Mouse (Mus musculus): Measurements from ENCODE around the gene Il18bp. TPM values are rescaled to one million over a fixed set of nuclear protein-coding genes. Genes with fewer than 3 reads are reported as not detected.
"Not testable (repeated sequence)": the region's sequence is repeated elsewhere in the genome, so short reads cannot be mapped to it uniquely, and the experiment has no call there.

Il18bp gene
- 3.0 and 3.5 TPM in 2 replicates for polyA plus RNA-seq (2014; fragmentation: Nextera tagmentation; extraction: Ambion mirVana)

DNA sequence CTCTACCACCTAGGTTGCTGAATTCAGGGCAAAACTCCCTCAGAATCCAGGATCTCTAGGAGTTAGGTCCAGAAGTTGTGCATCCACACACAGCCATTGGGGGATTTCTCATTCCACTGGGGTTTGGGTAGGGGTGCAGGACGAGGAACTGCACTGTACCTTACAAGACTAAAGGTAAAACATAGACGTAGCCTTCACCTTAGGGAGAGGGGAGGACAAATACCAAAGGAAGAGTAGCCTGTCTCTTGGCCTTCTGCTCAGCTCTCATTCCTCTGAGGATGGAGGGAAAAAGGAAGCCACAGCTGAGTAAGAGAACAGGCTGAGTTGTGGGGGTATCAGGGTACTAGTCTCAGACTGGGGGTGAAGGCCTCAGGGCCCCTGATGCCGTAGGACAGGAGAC lies at the start of gene Il18bp:
Gene Il18bp (minus strand): TSS at position 101 of the 400 bp plus-strand sequence.
- ATAC-seq (ENCODE audit: low FRiP score) (no peak), DNase-seq (ENCODE audit: low spot score) (no peak)
- WGBS: 94% methylated on average over 3 of the region's 3 CpGs
- Histone ChIP-seq H3K9ac (no peak within 1 kb of the TSS), H3K4me2 (replicated peaks) (no peak within 1 kb of the TSS), H3K9me3 (ENCODE audit: control insufficient read depth, low read length) (no peaks in the 10 kb centered on the region), H3K4me3 (replicated peaks; ENCODE audit: low read length) (no peak within 1 kb of the TSS), H3K36me3 (replicated peaks; ENCODE audit: control insufficient read depth, insufficient read depth) (peaks cover 98% of the 10 kb centered on the region), H3K27ac (no peak within 1 kb of the TSS), H3K27me3 (ENCODE audit: control insufficient read depth, insufficient read depth, low read length) (no peaks in the 10 kb centered on the region), H3K4me1 (replicated peaks; ENCODE audit: control insufficient read depth, insufficient read depth, low read length) (no peaks in the 10 kb centered on the region)

DNA sequence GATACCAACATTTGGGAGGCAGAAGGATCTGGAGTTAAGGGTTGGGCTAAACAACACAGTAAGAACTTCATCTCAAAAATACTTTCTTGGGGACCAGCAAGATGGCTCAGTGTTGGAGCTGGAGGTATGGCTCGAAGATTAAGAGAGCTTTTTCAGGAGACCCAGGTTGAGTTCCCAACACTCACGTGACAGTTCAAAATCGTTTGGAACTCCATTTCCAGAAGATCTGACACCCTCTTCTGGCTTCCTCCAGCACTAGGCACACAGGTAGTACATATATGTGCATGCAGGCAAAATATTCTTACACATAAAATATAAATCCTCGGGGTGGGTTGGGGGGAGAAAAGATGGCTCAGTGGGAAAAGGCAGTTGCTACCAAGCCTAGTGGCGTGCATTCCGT lies 47.9 kb upstream of the Il18bp start:
- H3K4me2 ChIP-seq (replicated peaks): peak overlapping the region; percentile 75
- H3K9ac ChIP-seq: peak overlapping the region; percentile 70; the same call in 1 of the 2 replicates
- ATAC-seq (ENCODE audit: low FRiP score): no peak
- peaks cover 9% of the 10 kb centered on the region; the same call in 1 of the 2 replicates for H3K36me3 ChIP-seq (replicated peaks; ENCODE audit: control insufficient read depth, insufficient read depth)
- WGBS: 84% methylated on average over 6 of the region's 6 CpGs
- H3K4me3 ChIP-seq (replicated peaks; ENCODE audit: low read length): peak overlapping the region; percentile 65
- no peak for DNase-seq (ENCODE audit: low spot score)
- H3K9me3 ChIP-seq (ENCODE audit: control insufficient read depth, low read length): no peaks in the 10 kb centered on the region
- peaks cover 22% of the 10 kb centered on the region for H3K4me1 ChIP-seq (replicated peaks; ENCODE audit: control insufficient read depth, insufficient read depth, low read length)
- H3K27me3 ChIP-seq (ENCODE audit: control insufficient read depth, insufficient read depth, low read length): no peaks in the 10 kb centered on the region
- no peak overlapping the region for H3K27ac ChIP-seq

DNA sequence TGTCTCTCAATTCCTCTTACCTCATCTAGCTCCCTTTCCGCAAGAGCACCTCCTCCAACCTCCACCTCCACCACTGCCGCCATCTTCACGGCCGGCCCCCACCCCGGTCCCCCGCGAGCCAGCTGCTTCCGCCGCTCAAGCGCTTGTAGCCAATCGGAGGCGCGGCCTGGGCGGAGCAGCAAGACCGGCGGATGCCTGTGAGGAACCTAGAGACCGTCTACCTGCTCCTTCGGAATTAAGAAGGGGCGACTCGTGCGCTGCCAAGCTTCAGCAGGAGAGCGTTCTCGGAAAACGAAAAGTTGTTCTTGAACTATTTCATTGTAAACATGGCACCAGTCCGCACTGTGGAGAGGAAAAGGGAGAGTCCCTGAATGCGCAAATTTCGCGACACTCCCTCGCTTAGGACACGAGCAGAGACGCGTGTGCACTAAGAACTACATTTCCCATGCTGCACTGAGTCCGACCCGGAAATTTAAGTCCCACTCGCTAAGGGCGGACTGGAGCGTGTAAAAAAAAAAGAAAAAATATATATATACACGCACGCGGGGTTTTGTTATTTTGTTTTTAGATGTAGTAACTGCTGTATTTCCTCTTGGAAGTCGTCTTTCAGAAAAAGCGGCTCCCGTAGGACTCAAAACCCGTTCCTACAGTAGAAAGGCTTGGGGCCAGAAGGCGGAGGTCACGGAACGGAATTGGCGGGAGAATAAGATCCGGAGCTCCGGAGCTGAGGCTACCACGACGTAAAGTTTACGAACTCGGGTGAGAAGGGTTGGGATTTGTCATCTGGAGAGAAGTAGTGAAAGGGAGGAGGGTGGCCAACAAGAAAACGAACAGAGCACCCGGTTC lies 46.8 kb upstream of the Il18bp start, which contains the start of the genes Rnf121, Xndc1 and Xntrpc:
Gene Rnf121 (minus strand): TSS at position 424 of the 846 bp plus-strand sequence.
Gene Xndc1 (plus strand): TSS at position 466 of the 846 bp plus-strand sequence.
Gene Xntrpc (plus strand): TSS at position 668 of the 846 bp plus-strand sequence.
- ATAC-seq (ENCODE audit: low FRiP score) (peak; percentile 99), DNase-seq (ENCODE audit: low spot score) (peak; percentile 88)
- H3K27ac ChIP-seq: peak within 1 kb of the TSS; percentile 83
- peaks cover 22% of the 10 kb centered on the region for H3K4me1 ChIP-seq (replicated peaks; ENCODE audit: control insufficient read depth, insufficient read depth, low read length)
- H3K4me3 ChIP-seq (replicated peaks; ENCODE audit: low read length): peak within 1 kb of the TSS; percentile 65
- peak within 1 kb of the TSS; percentile 75 for H3K4me2 ChIP-seq (replicated peaks)
- peak within 1 kb of the TSS; percentile 70 for H3K9ac ChIP-seq
- H3K9me3 ChIP-seq (ENCODE audit: control insufficient read depth, low read length): no peaks in the 10 kb centered on the region
- H3K27me3 ChIP-seq (ENCODE audit: control insufficient read depth, insufficient read depth, low read length): no peaks in the 10 kb centered on the region
- under 1% methylated on average over 56 of the region's 56 CpGs for WGBS
- no peaks in the 10 kb centered on the region for H3K36me3 ChIP-seq (replicated peaks; ENCODE audit: control insufficient read depth, insufficient read depth)

DNA sequence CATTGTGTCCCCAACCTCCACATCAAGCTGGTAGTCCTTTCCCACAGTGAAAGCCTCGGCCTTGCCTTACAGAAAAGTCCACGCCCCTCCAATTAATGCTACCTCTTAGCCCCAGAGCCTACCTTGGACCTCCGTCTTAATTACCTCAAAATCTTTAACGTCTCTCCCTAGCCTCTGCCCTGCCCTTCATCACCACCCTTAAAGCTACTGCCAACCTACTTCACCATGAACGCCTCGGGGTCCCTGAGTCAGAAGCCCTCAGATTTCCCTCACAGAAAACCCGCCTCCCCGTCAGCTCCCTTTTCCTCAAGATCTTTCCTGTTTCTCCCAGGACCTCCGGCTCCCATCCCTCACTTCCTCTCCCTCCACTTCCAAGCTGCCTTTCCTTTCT lies 46.2 kb upstream of the Il18bp start:
- H3K4me1 ChIP-seq (replicated peaks; ENCODE audit: control insufficient read depth, insufficient read depth, low read length): peaks cover 22% of the 10 kb centered on the region
- H3K36me3 ChIP-seq (replicated peaks; ENCODE audit: control insufficient read depth, insufficient read depth): peaks cover 4% of the 10 kb centered on the region; the same call in 1 of the 2 replicates
- WGBS: under 1% methylated on average over 9 of the region's 9 CpGs
- H3K9ac ChIP-seq: peak overlapping the region; percentile 70
- no peaks in the 10 kb centered on the region for H3K27me3 ChIP-seq (ENCODE audit: control insufficient read depth, insufficient read depth, low read length)
- ATAC-seq (ENCODE audit: low FRiP score): peak; percentile 51
- peak overlapping the region; percentile 83 for H3K27ac ChIP-seq
- H3K9me3 ChIP-seq (ENCODE audit: control insufficient read depth, low read length): no peaks in the 10 kb centered on the region
- H3K4me2 ChIP-seq (replicated peaks): peak overlapping the region; percentile 75
- no peak for DNase-seq (ENCODE audit: low spot score)
- H3K4me3 ChIP-seq (replicated peaks; ENCODE audit: low read length): peak overlapping the region; percentile 65

DNA sequence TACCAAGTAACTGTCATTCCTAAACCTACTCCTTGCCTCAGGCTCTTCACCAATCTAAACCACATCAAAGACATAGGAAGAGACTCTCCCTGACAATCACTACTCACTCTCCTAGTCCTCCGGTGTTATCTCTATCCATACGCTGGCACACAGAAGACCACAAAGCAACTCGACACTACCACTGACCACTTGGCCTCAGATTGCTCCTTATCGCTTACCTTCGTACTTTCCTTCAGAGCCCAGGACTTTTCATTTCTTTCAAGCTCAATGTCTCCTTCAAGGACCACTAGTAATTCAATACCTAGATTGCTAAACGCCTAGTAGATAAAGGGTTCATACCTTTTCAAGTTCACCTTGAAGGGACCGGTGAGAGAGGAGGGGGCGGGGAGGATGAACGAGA lies 45.4 kb upstream of the Il18bp start:
- 93% methylated on average over 9 of the region's 9 CpGs for WGBS
- Histone ChIP-seq H3K27me3 (ENCODE audit: control insufficient read depth, insufficient read depth, low read length) (no peaks in the 10 kb centered on the region), H3K9ac (peak overlapping the region; percentile 70; the same call in 1 of the 2 replicates), H3K27ac (no peak overlapping the region), H3K9me3 (ENCODE audit: control insufficient read depth, low read length) (no peaks in the 10 kb centered on the region), H3K36me3 (replicated peaks; ENCODE audit: control insufficient read depth, insufficient read depth) (peaks cover 11% of the 10 kb centered on the region), H3K4me3 (replicated peaks; ENCODE audit: low read length) (peak overlapping the region; percentile 65), H3K4me1 (replicated peaks; ENCODE audit: control insufficient read depth, insufficient read depth, low read length) (peaks cover 22% of the 10 kb centered on the region), H3K4me2 (replicated peaks) (peak overlapping the region; percentile 75)
- DNase-seq (ENCODE audit: low spot score) (no peak), ATAC-seq (ENCODE audit: low FRiP score) (no peak)

DNA sequence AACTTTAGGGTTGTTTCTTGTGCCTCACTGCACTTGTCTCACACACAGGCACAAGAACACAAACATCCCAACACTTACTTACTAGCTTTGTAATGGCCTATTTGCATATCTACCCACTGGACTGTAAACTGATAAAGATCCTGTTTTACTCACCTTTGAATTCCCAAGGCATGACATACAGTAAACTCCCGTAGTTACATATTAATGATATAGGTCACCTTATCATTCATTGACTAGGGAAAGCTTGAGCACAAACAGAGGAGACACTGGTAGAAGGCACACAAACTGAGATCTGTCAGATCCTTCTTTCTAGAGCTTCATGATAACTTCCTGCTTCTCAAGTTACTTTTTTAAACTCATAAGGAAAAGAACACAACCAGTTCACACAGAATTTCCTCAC lies 43.7 kb upstream of the Il18bp start:
- 98% methylated on average over 1 of the region's 1 CpGs for WGBS
- no peaks in the 10 kb centered on the region for H3K9me3 ChIP-seq (ENCODE audit: control insufficient read depth, low read length)
- H3K4me3 ChIP-seq (replicated peaks; ENCODE audit: low read length): no peak overlapping the region
- peaks cover 22% of the 10 kb centered on the region for H3K4me1 ChIP-seq (replicated peaks; ENCODE audit: control insufficient read depth, insufficient read depth, low read length)
- no peak overlapping the region for H3K4me2 ChIP-seq (replicated peaks)
- ATAC-seq (ENCODE audit: low FRiP score) (no peak), DNase-seq (ENCODE audit: low spot score) (no peak)
- H3K9ac ChIP-seq: no peak overlapping the region
- H3K27ac ChIP-seq: no peak overlapping the region
- H3K36me3 ChIP-seq (replicated peaks; ENCODE audit: control insufficient read depth, insufficient read depth): peaks cover 22% of the 10 kb centered on the region
- H3K27me3 ChIP-seq (ENCODE audit: control insufficient read depth, insufficient read depth, low read length): no peaks in the 10 kb centered on the region

DNA sequence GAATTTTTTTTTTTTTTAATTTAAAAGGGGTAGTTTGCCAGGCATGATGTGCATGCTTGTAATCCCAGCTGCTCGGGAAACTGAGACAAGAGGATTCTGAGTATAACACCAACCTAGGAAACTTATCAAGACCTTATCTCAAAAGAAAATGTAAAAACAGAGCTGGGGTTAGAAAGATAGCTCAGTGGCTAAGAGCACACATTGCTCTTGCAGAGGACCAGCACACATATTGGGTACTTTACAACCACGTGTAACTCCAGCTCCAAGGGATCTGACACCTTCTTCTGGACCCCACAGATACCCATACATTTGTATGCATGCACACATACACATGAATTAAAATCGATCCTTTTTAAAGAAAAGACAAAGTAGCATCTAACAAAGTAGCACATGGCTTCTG lies 42.9 kb upstream of the Il18bp start:
- H3K27ac ChIP-seq: no peak overlapping the region
- peaks cover 29% of the 10 kb centered on the region for H3K36me3 ChIP-seq (replicated peaks; ENCODE audit: control insufficient read depth, insufficient read depth)
- H3K9me3 ChIP-seq (ENCODE audit: control insufficient read depth, low read length): no peaks in the 10 kb centered on the region
- no peak overlapping the region for H3K4me3 ChIP-seq (replicated peaks; ENCODE audit: low read length)
- no peak overlapping the region for H3K9ac ChIP-seq
- no peak overlapping the region for H3K4me2 ChIP-seq (replicated peaks)
- no peaks in the 10 kb centered on the region for H3K27me3 ChIP-seq (ENCODE audit: control insufficient read depth, insufficient read depth, low read length)
- ATAC-seq (ENCODE audit: low FRiP score) (no peak), DNase-seq (ENCODE audit: low spot score) (no peak)
- WGBS: 94% methylated on average over 3 of the region's 3 CpGs
- H3K4me1 ChIP-seq (replicated peaks; ENCODE audit: control insufficient read depth, insufficient read depth, low read length): peaks cover 20% of the 10 kb centered on the region

DNA sequence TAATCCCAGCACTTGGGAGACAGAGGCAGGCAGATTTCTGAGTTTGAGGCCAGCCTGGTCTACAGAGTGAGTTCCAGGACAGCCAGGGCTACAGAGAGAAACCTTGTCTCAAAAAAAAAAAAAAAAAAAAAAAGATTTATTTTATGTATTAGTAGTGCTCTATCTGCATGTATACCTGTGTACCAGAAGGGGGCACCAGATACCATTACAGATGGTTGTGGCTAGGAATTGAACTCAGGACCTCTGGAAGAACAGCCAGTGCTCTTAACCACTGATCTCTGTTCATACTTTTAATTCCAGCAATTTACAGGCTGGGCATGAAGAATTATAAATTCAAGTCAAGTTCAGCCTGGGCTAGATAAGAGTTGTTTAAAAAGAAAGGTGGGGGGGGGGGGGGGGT lies 30.0 kb upstream of the Il18bp start:
- H3K4me1 ChIP-seq (replicated peaks; ENCODE audit: control insufficient read depth, insufficient read depth, low read length); H3K4me3 ChIP-seq (replicated peaks; ENCODE audit: low read length); H3K27me3 ChIP-seq (ENCODE audit: control insufficient read depth, insufficient read depth, low read length); H3K27ac ChIP-seq; ATAC-seq (ENCODE audit: low FRiP score); H3K9ac ChIP-seq; H3K4me2 ChIP-seq (replicated peaks); DNase-seq (ENCODE audit: low spot score); H3K9me3 ChIP-seq (ENCODE audit: control insufficient read depth, low read length): not testable (repeated sequence)
- peaks cover 15% of the 10 kb centered on the region for H3K36me3 ChIP-seq (replicated peaks; ENCODE audit: control insufficient read depth, insufficient read depth)

DNA sequence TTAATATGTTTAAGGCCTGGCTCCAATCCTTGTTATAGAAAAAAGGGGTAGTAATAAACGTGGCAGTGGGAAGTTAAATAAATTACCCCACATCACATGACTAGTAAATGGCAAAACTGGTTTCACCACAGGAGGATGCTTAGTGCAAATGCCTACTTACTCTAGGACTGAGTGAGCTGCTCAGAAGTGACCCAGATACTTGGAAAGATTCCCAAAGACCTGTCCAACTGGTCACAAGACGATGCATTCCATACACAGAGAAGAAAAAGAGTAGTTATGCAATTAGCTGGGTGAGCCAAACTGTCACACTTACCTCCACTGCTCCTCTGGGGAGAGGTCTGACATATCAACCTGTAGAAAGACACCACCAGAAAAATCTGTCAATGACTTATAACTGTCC lies 23.8 kb upstream of the Il18bp start:
- Histone ChIP-seq H3K27ac (no peak overlapping the region), H3K4me3 (replicated peaks; ENCODE audit: low read length) (no peak overlapping the region), H3K4me2 (replicated peaks) (no peak overlapping the region), H3K27me3 (ENCODE audit: control insufficient read depth, insufficient read depth, low read length) (no peaks in the 10 kb centered on the region), H3K4me1 (replicated peaks; ENCODE audit: control insufficient read depth, insufficient read depth, low read length) (no peaks in the 10 kb centered on the region), H3K9ac (no peak overlapping the region), H3K9me3 (ENCODE audit: control insufficient read depth, low read length) (no peaks in the 10 kb centered on the region), H3K36me3 (replicated peaks; ENCODE audit: control insufficient read depth, insufficient read depth) (peaks cover 52% of the 10 kb centered on the region)
- no peak for DNase-seq (ENCODE audit: low spot score)
- no peak for ATAC-seq (ENCODE audit: low FRiP score)
- WGBS: 89% methylated on average over 2 of the region's 2 CpGs

All from hindbrain, embryonic 14.5 days (tissue).